ENCODE assay signal across 8 mouse cellular contexts in the genomic region with DNA sequence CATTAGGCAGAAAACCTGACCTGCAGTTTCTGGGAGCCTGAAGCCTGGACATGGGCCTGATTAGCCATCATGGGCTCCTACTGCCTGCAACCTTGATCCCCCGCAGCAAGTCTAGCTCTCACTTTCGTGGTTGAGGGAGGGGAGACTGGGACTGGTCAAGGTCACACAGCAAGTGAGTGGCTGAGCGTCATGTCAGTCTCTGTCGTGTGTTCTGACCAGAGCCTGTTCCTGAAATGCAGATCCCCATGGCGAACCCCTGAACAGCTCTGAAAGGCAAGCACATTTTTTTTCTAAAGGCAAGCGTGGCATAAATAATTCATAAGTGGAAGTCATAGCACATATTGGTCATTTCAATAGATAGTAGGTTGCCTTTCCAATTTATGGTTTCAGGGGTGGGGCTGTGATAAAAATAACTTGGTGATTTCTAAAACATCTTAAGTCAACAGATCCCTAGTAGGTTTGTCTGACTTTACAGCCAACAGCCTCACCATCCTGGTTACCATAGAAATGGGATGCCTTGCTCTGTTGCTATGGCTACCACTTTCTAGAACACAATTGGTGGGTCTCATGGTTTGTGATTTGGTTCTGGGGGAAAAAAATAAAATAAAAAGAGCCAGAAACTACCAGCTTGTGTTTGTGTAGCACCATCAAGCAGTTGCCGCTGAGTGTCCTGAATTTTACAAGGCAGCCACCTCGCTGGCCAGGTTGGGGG. TPM values are rescaled to one million over a fixed set of nuclear protein-coding genes. Genes with fewer than 3 reads are reported as not detected.
DNase-seq lines count a peak whose midpoint lies in the region; ATAC-seq lines count a peak whose summit lies in the region.
"Had no signal": no experiment of that assay in that cellular context is flagged by ENCODE, and none has a peak within 500 bp of the region (broad histone marks: within the 10 kb centered on the region; RNA-seq: fewer than 3 reads in every experiment).

No protein-coding gene starts in this region.

- H3K9me3 ChIP-seq in forebrain, embryonic 14.5 days (replicated peaks; ENCODE audit: control insufficient read depth, low read length): no peaks in the 10 kb centered on the region

- no peak overlapping the region for H3K9ac ChIP-seq in forebrain, embryonic 14.5 days (ENCODE audit: low read length)

- peak; percentile 81 for ATAC-seq in forebrain, embryonic 14.5 days

- H3K36me3 ChIP-seq in forebrain, embryonic 14.5 days (ENCODE audit: control insufficient read depth, insufficient read depth, low read length): no peaks in the 10 kb centered on the region

- no peak overlapping the region for H3K4me3 ChIP-seq in forebrain, embryonic 14.5 days (ENCODE audit: low read depth, low read length)

- peak overlapping the region; percentile 32; the same call in 1 of the 2 replicates for H3K4me2 ChIP-seq in forebrain, embryonic 14.5 days (ENCODE audit: low read length)

- no peaks in the 10 kb centered on the region for H3K27me3 ChIP-seq in forebrain, embryonic 14.5 days (replicated peaks; ENCODE audit: control insufficient read depth, insufficient read depth, low read length)

- H3K27ac ChIP-seq in forebrain, embryonic 14.5 days (ENCODE audit: low read depth, low read length): peak overlapping the region; percentile 70

- WGBS in forebrain, embryonic 14.5 days: 49% methylated on average over 8 of the region's 8 CpGs

- DNase-seq in right cerebral cortex, postnatal 10 days (ENCODE audit: low spot score in 2 of 2): peak; percentile 59 to 85
- DNase-seq in right cerebral cortex, postnatal 36 days (ENCODE audit: low spot score in 2 of 2): no peak
- DNase-seq in forebrain, embryonic 14.5 days (ENCODE audit: low spot score): peak; percentile 89
- DNase-seq in mesoderm, embryonic 11.5 days (ENCODE audit: low read depth, low spot score): peak; percentile 37
- DNase-seq in lung, postnatal 14 days: no peak
- DNase-seq in right cerebral cortex, postnatal 25 days: no peak
- no peak for DNase-seq in spleen, adult 12 weeks (ENCODE audit: low spot score)
- DNase-seq: heart, adult 11 months had no signal

- H3K4me1 ChIP-seq in forebrain, embryonic 14.5 days (ENCODE audit: control insufficient read depth, insufficient read depth, low read length): peaks cover 16% of the 10 kb centered on the region

RNA-seq across cellular contexts. Expression of a gene that starts 25.9 kb away (rescaled TPM):
- polyA plus RNA-seq in forebrain, embryonic 14.5 days (2014; fragmentation: Nextera tagmentation; extraction: Ambion mirVana): 3.6 and 6.0 TPM in 2 replicates

RNA-seq across cellular contexts. Expression of a gene that starts 45.9 kb away (rescaled TPM):
- 0.15 TPM in 1 of 2 replicates, not detected in the other for polyA plus RNA-seq in forebrain, embryonic 14.5 days (2014; fragmentation: Nextera tagmentation; extraction: Ambion mirVana)

Comparison
In these comparisons a context has a peak if more than half of its experiments do, and no peak if none do; other contexts are left out.
1. DNase-seq: peak in right cerebral cortex, postnatal 10 days (2 of 2), forebrain, embryonic 14.5 days (single experiment) and mesoderm, embryonic 11.5 days (single experiment); none in right cerebral cortex, postnatal 36 days (0 of 2), lung, postnatal 14 days (single experiment), right cerebral cortex, postnatal 25 days (single experiment) and spleen, adult 12 weeks (single experiment).